Mouse (Mus musculus) left cerebral cortex, postnatal 10 days (tissue): ENCODE results near the gene Fibp. TPM values are rescaled to one million over a fixed set of nuclear protein-coding genes. Genes with fewer than 3 reads are reported as not detected.

Source experiments
- DNase-seq, 2 experiments: peaks; one replicate each; pipeline ENCODE4 v3.0.0; 2021 to 2022; ENCODE audit warnings: low spot score in 2 of 2, mixed read lengths in 1 of 2; ENCODE audit errors: extremely low spot score in 1 of 2
- intact Hi-C: fragments of 180-260 bp; cut with DNase I; formaldehyde crosslinking; loops from one replicate; pipeline ENCODE4 v1.15.1; 2025
- total RNA-seq, 2 experiments: library from RNA; stranded (reverse); gene quantifications; 2 replicates each; pipeline ENCODE4 v1.2.3; 2021

Fibp gene
- total RNA-seq, 2 experiments from 2014 or later: 89.9 to 90.4 TPM

- no peak for DNase-seq
- intact Hi-C loops: no loop called here
Observed at GRCm38 (mm10) chr19:5500330-5500875, 40.0 kb downstream of the Fibp start.

GRCm38 (mm10) chr19:5503687-5504086 is 43.3 kb downstream of the Fibp start, which contains the start of gene 1700020D05Rik:
Gene 1700020D05Rik, minus strand, starts transcription at chr19:5503787.
- intact Hi-C loops: no loop called here
- DNase-seq: no peak

- intact Hi-C loops: no loop called here
- DNase-seq: peak; percentile 99 to 100
Observed at GRCm38 (mm10) chr19:5510031-5511026, 49.9 kb downstream of the Fibp start, which contains the start of gene Snx32. Gene Snx32, minus strand, starts transcription at chr19:5510538.

- intact Hi-C loops: no loop called here
- no peak for DNase-seq
Observed at GRCm38 (mm10) chr19:5511074-5511632, 50.7 kb downstream of the Fibp start.

GRCm38 (mm10) chr19:5512091-5513004 is 51.9 kb downstream of the Fibp start:
- no peak for DNase-seq
- intact Hi-C loops: no loop called here

GRCm38 (mm10) chr19:5513005-5513349 is 52.6 kb downstream of the Fibp start:
- intact Hi-C loops: no loop called here
- no peak for DNase-seq

Other genes starting within 250 kb of the Fibp start
- 10 to 100 TPM; 77.2 to 77.9 TPM for gene Pacs1, start 187.5 kb upstream of the Fibp start, total RNA-seq
- 100 to 1,000 TPM; 185 to 193 TPM for gene Sf3b2, start 165.2 kb upstream of the Fibp start, total RNA-seq
- 10 to 100 TPM; 84.1 to 90.3 TPM for gene Gal3st3, start 162.3 kb upstream of the Fibp start, total RNA-seq
- gene Catsper1, start 124.9 kb upstream of the Fibp start, total RNA-seq: not detected
- 10 to 100 TPM; 10.4 to 13.8 TPM for gene Cst6, start 111.0 kb upstream of the Fibp start, total RNA-seq
- 10 to 100 TPM; 30.0 to 31.0 TPM for gene Eif1ad, start 93.9 kb upstream of the Fibp start, total RNA-seq
- 100 to 1,000 TPM; 113 to 124 TPM for gene Banf1, start 93.4 kb upstream of the Fibp start, total RNA-seq
- 10 to 100 TPM; 80.1 to 97.5 TPM for gene Sart1, start 71.9 kb upstream of the Fibp start, total RNA-seq
- gene Tsga10ip, start 58.1 kb upstream of the Fibp start, total RNA-seq: not detected
- 100 to 1,000 TPM; 188 to 190 TPM for gene Drap1, start 35.6 kb upstream of the Fibp start, total RNA-seq
- 10 to 100 TPM; 60.0 to 65.6 TPM for gene AI837181, start 35.5 kb upstream of the Fibp start, total RNA-seq
- not detected for gene Fosl1, start 13.1 kb upstream of the Fibp start, total RNA-seq
- 10 to 100 TPM; 21.9 to 24.0 TPM for gene Ccdc85b, start 2.7 kb upstream of the Fibp start, total RNA-seq
- gene Ctsw, start 7.9 kb downstream of the Fibp start, total RNA-seq: 1 to 10 TPM; 2.5 to 4.9 TPM
- 10 to 100 TPM; 18.3 to 18.6 TPM for gene Efemp2, start 13.3 kb downstream of the Fibp start, total RNA-seq
- 10 to 100 TPM; 32.2 to 33.3 TPM for gene Mus81, start 27.8 kb downstream of the Fibp start, total RNA-seq
- gene Cfl1, start 29.8 kb downstream of the Fibp start, total RNA-seq: 1,000 to 10,000 TPM; 1,943 to 1,967 TPM
- 1 to 10 TPM; 4.8 to 5.4 TPM for gene 1700020D05Rik, start 43.2 kb downstream of the Fibp start, total RNA-seq
- 10 to 100 TPM; 76.9 to 77.8 TPM for gene Snx32, start 49.9 kb downstream of the Fibp start, total RNA-seq
- not detected for gene Ovol1, start 100.0 kb downstream of the Fibp start, total RNA-seq
- 1 to 10 TPM; 8.3 to 9.2 TPM for gene Ap5b1, start 107.4 kb downstream of the Fibp start, total RNA-seq
- gene Rnaseh2c, start 141.3 kb downstream of the Fibp start, total RNA-seq: 10 to 100 TPM; 68.2 to 71.7 TPM
- 10 to 100 TPM; 70.9 to 79.7 TPM for gene Kat5, start 149.6 kb downstream of the Fibp start, total RNA-seq
- 10 to 100 TPM; 21.3 to 21.9 TPM for gene Rela, start 176.9 kb downstream of the Fibp start, total RNA-seq
- 10 to 100 TPM; 24.6 to 26.5 TPM for gene Sipa1, start 203.1 kb downstream of the Fibp start, total RNA-seq
- 10 to 100 TPM; 11.9 to 14.3 TPM for gene Map3k11, start 228.1 kb downstream of the Fibp start, total RNA-seq
- gene Pcnx3, start 228.3 kb downstream of the Fibp start, total RNA-seq: 10 to 100 TPM; 69.0 to 82.7 TPM
- gene Kcnk7, start 243.8 kb downstream of the Fibp start, total RNA-seq: not detected